Mouse (Mus musculus): ENCODE data around the gene Nell2. TPM values are rescaled to one million over a fixed set of nuclear protein-coding genes. Genes with fewer than 3 reads are reported as not detected.

Nell2 gene
- polyA plus RNA-seq, 1 experiment: not detected

- TF ChIP-seq POLR2A (IDR thresholded peaks at IDR 0.05; ENCODE audit: borderline replicate concordance, low read depth, low read length) (no peak), CTCF (IDR thresholded peaks at IDR 0.05; ENCODE audit: low read depth, low read length) (no peak)
- no peak overlapping the region for H3K27ac ChIP-seq (ENCODE audit: insufficient read depth, low read depth, low read length)
- no peaks in the 10 kb centered on the region for H3K4me1 ChIP-seq (ENCODE audit: control insufficient read depth, insufficient read depth, low read length)
- H3K4me3 ChIP-seq (ENCODE audit: insufficient read depth, low read length): no peak overlapping the region
These were observed 311.6 kb downstream of the Nell2 start for GRCm38 (mm10) chr15:95216640-95217365.

- no peak overlapping the region for H3K27ac ChIP-seq (ENCODE audit: insufficient read depth, low read depth, low read length)
- H3K4me3 ChIP-seq (ENCODE audit: insufficient read depth, low read length): no peak overlapping the region
- H3K4me1 ChIP-seq (ENCODE audit: control insufficient read depth, insufficient read depth, low read length): no peaks in the 10 kb centered on the region
- TF ChIP-seq POLR2A (IDR thresholded peaks at IDR 0.05; ENCODE audit: borderline replicate concordance, low read depth, low read length) (no peak), CTCF (IDR thresholded peaks at IDR 0.05; ENCODE audit: low read depth, low read length) (no peak)
These were observed 317.8 kb downstream of the Nell2 start for GRCm38 (mm10) chr15:95210551-95210950.

GRCm38 (mm10) chr15:95209186-95209585 lies 319.2 kb downstream of the Nell2 start:
- Histone ChIP-seq H3K27ac (ENCODE audit: insufficient read depth, low read depth, low read length) (no peak overlapping the region), H3K4me1 (ENCODE audit: control insufficient read depth, insufficient read depth, low read length) (no peaks in the 10 kb centered on the region), H3K4me3 (ENCODE audit: insufficient read depth, low read length) (no peak overlapping the region)
- TF ChIP-seq CTCF (IDR thresholded peaks at IDR 0.05; ENCODE audit: low read depth, low read length) (no peak), POLR2A (IDR thresholded peaks at IDR 0.05; ENCODE audit: borderline replicate concordance, low read depth, low read length) (no peak)

GRCm38 (mm10) chr15:95193661-95194280 lies 334.6 kb downstream of the Nell2 start:
- no peak for TF ChIP-seq POLR2A (IDR thresholded peaks at IDR 0.05; ENCODE audit: borderline replicate concordance, low read depth, low read length)
- no peak for TF ChIP-seq CTCF (IDR thresholded peaks at IDR 0.05; ENCODE audit: low read depth, low read length)
- no peaks in the 10 kb centered on the region for H3K4me1 ChIP-seq (ENCODE audit: control insufficient read depth, insufficient read depth, low read length)
- H3K27ac ChIP-seq (ENCODE audit: insufficient read depth, low read depth, low read length): no peak overlapping the region
- H3K4me3 ChIP-seq (ENCODE audit: insufficient read depth, low read length): no peak overlapping the region

- no peak overlapping the region for H3K4me3 ChIP-seq (ENCODE audit: insufficient read depth, low read length)
- H3K27ac ChIP-seq (ENCODE audit: insufficient read depth, low read depth, low read length): no peak overlapping the region
- no peak for TF ChIP-seq POLR2A (IDR thresholded peaks at IDR 0.05; ENCODE audit: borderline replicate concordance, low read depth, low read length)
- H3K4me1 ChIP-seq (ENCODE audit: control insufficient read depth, insufficient read depth, low read length): no peaks in the 10 kb centered on the region
These were observed 335.4 kb downstream of the Nell2 start for GRCm38 (mm10) chr15:95192951-95193350.

GRCm38 (mm10) chr15:95186226-95186625 lies 342.1 kb downstream of the Nell2 start:
- Histone ChIP-seq H3K4me3 (ENCODE audit: insufficient read depth, low read length) (no peak overlapping the region), H3K27ac (ENCODE audit: insufficient read depth, low read depth, low read length) (no peak overlapping the region), H3K4me1 (ENCODE audit: control insufficient read depth, insufficient read depth, low read length) (no peaks in the 10 kb centered on the region)
- TF ChIP-seq CTCF (IDR thresholded peaks at IDR 0.05; ENCODE audit: low read depth, low read length) (no peak), POLR2A (IDR thresholded peaks at IDR 0.05; ENCODE audit: borderline replicate concordance, low read depth, low read length) (no peak)

GRCm38 (mm10) chr15:95185419-95185818 lies 342.9 kb downstream of the Nell2 start:
- Histone ChIP-seq H3K4me3 (ENCODE audit: insufficient read depth, low read length) (no peak overlapping the region), H3K27ac (ENCODE audit: insufficient read depth, low read depth, low read length) (no peak overlapping the region), H3K4me1 (ENCODE audit: control insufficient read depth, insufficient read depth, low read length) (no peaks in the 10 kb centered on the region)
- TF ChIP-seq POLR2A (IDR thresholded peaks at IDR 0.05; ENCODE audit: borderline replicate concordance, low read depth, low read length): no peak
- TF ChIP-seq CTCF (IDR thresholded peaks at IDR 0.05; ENCODE audit: low read depth, low read length): no peak

- Histone ChIP-seq H3K27ac (ENCODE audit: insufficient read depth, low read depth, low read length) (no peak overlapping the region), H3K4me3 (ENCODE audit: insufficient read depth, low read length) (no peak overlapping the region), H3K4me1 (ENCODE audit: control insufficient read depth, insufficient read depth, low read length) (no peaks in the 10 kb centered on the region)
- TF ChIP-seq CTCF (IDR thresholded peaks at IDR 0.05; ENCODE audit: low read depth, low read length): no peak
- TF ChIP-seq POLR2A (IDR thresholded peaks at IDR 0.05; ENCODE audit: borderline replicate concordance, low read depth, low read length): no peak
These were observed 344.9 kb downstream of the Nell2 start for GRCm38 (mm10) chr15:95183450-95183849.

GRCm38 (mm10) chr15:95156828-95157227 lies 371.5 kb downstream of the Nell2 start:
- Histone ChIP-seq H3K4me3 (ENCODE audit: insufficient read depth, low read length) (no peak overlapping the region), H3K27ac (ENCODE audit: insufficient read depth, low read depth, low read length) (no peak overlapping the region), H3K4me1 (ENCODE audit: control insufficient read depth, insufficient read depth, low read length) (no peaks in the 10 kb centered on the region)
- TF ChIP-seq POLR2A (IDR thresholded peaks at IDR 0.05; ENCODE audit: borderline replicate concordance, low read depth, low read length) (no peak), CTCF (IDR thresholded peaks at IDR 0.05; ENCODE audit: low read depth, low read length) (no peak)

GRCm38 (mm10) chr15:95145118-95145517 lies 383.2 kb downstream of the Nell2 start:
- no peak for TF ChIP-seq CTCF (IDR thresholded peaks at IDR 0.05; ENCODE audit: low read depth, low read length)
- no peak for TF ChIP-seq POLR2A (IDR thresholded peaks at IDR 0.05; ENCODE audit: borderline replicate concordance, low read depth, low read length)
- no peak overlapping the region for H3K27ac ChIP-seq (ENCODE audit: insufficient read depth, low read depth, low read length)
- H3K4me1 ChIP-seq (ENCODE audit: control insufficient read depth, insufficient read depth, low read length): no peaks in the 10 kb centered on the region
- H3K4me3 ChIP-seq (ENCODE audit: insufficient read depth, low read length): no peak overlapping the region
